Mouse (Mus musculus) liver, embryonic 14.5 days (tissue): ENCODE results near the gene Eml4. TPM values are rescaled to one million over a fixed set of nuclear protein-coding genes. Genes with fewer than 3 reads are reported as not detected.

Experiments used
- ATAC-seq: fragments of 200-750 bp; cut with Nextera tagmentation; 2 replicates; pipeline ENCODE4 v1.8.0; 2017; ENCODE audit warnings: moderate number of reproducible peaks, mild to moderate bottlenecking, moderate library complexity; ENCODE audit not compliant: insufficient read depth
- DNase-seq, 3 experiments: peaks; one replicate each; pipeline ENCODE4 v3.0.0-alpha.2; 2012 to 2013; ENCODE audit warnings: low read depth in 3 of 3, low spot score in 3 of 3
- H3K27ac ChIP-seq: fragments of 300-500 bp; sonication (generic); 2 replicates; pipeline ENCODE4 v1.5.1; 2014; ENCODE audit warnings: moderate library complexity, mild to moderate bottlenecking, control low read depth, inconsistent platforms
- H3K27me3 ChIP-seq: fragments of 300-500 bp; sonication (generic); 2 replicates; pipeline ENCODE4 v1.6.1; 2014; ENCODE audit warnings: mild to moderate bottlenecking, low read length, moderate library complexity; ENCODE audit not compliant: control insufficient read depth, insufficient read depth
- H3K36me3 ChIP-seq: fragments of 300-500 bp; sonication (generic); replicated peaks from 2 replicates; pipeline ENCODE4 v1.6.1; 2014; ENCODE audit warnings: low read depth; ENCODE audit not compliant: control insufficient read depth, insufficient read depth
- H3K4me1 ChIP-seq, 2 experiments: fragments of 200-500 bp in 1 of 2; fragments of 300-500 bp in 1 of 2; sonication (generic) in 1 of 2; replicated peaks; 2 replicates each; pipeline ENCODE4 v1.6.1; 2012 to 2014; ENCODE audit warnings: antibody characterized with exemption in 1 of 2, inconsistent platforms in 1 of 2, low read length in 1 of 2; ENCODE audit not compliant: control insufficient read depth in 2 of 2, insufficient read depth in 2 of 2
- H3K4me2 ChIP-seq: fragments of 300-500 bp; sonication (generic); 2 replicates; pipeline ENCODE4 v1.6.1; 2014; ENCODE audit warnings: low read depth, mild to moderate bottlenecking, control low read depth, moderate library complexity
- H3K4me3 ChIP-seq, 2 experiments: fragments of 200-500 bp in 1 of 2; fragments of 300-500 bp in 1 of 2; sonication (generic) in 1 of 2; 2 replicates each; pipeline ENCODE4 v1.5.1; 2012 to 2014; ENCODE audit warnings: low read depth in 2 of 2, low read length in 2 of 2, mild to moderate bottlenecking in 2 of 2, control low read depth in 1 of 2, inconsistent platforms in 1 of 2, moderate library complexity in 1 of 2; ENCODE audit not compliant: insufficient read depth in 1 of 2
- H3K9ac ChIP-seq: fragments of 300-500 bp; sonication (generic); replicated peaks from 2 replicates; pipeline ENCODE4 v1.6.1; 2014; ENCODE audit warnings: mild to moderate bottlenecking, control low read depth, moderate library complexity
- H3K9me3 ChIP-seq: fragments of 300-500 bp; sonication (generic); 2 replicates; pipeline ENCODE4 v1.6.1; 2016; ENCODE audit warnings: low read length, mixed read lengths; ENCODE audit not compliant: control insufficient read depth
- CTCF ChIP-seq: IDR thresholded peaks from 2 replicates; pipeline ENCODE4 v1.5.1; 2016; ENCODE audit warnings: antibody characterized with exemption, low read depth, control low read depth
- EP300 ChIP-seq: IDR thresholded peaks from 2 replicates; pipeline ENCODE4 v1.6.1; 2016; ENCODE audit warnings: antibody characterized with exemption, low read depth
- WGBS: fragments of 180-500 bp; shearing (Covaris S2); extraction: QIAGEN DNeasy Blood & Tissue Kit; methylation state at CpG from one replicate; pipeline ENCODE4 v1.1.7; 2014; ENCODE audit not compliant: insufficient replicate concordance; 5-methylcytosine and 5-hydroxymethylcytosine counted together
- polyA plus RNA-seq, 2 experiments: library from polyadenylated mRNA; depleted of rRNA in 1 of 2; stranded (reverse) in 1 of 2; unstranded in 1 of 2; fragments of >200 nt; fragmentation: Nextera tagmentation in 1 of 2; extraction: Ambion mirVana in 1 of 2; gene quantifications; 2 replicates each; pipeline versions ENCODE4 v1.2.1 to v1.2.3; 2012 to 2014

Eml4 gene
- polyA plus RNA-seq (2012; rRNA removed) (4.0 and 5.0 TPM in 2 replicates), polyA plus RNA-seq (2014; fragmentation: Nextera tagmentation; extraction: Ambion mirVana) (4.8 and 4.9 TPM in 2 replicates)

- ATAC-seq, result peak; percentile 94
- Histone ChIP-seq H3K9ac (peak within 1 kb of the TSS; percentile 77), H3K36me3 (no peaks in the 10 kb centered on the region), H3K4me1 (peaks cover 12 to 17% of the 10 kb centered on the region in 2 experiments), H3K4me3 (peak within 1 kb of the TSS; percentile 77 to 83), H3K4me2 (peak within 1 kb of the TSS; percentile 95), H3K9me3 (no peaks in the 10 kb centered on the region), H3K27ac (no peak within 1 kb of the TSS), H3K27me3 (peaks cover 11% of the 10 kb centered on the region; the same call in 1 of the 2 replicates)
- DNase-seq, result peak; percentile 71 to 75 (median 71)
- 3% methylated on average over 52 of the region's 62 CpGs for WGBS
- TF ChIP-seq EP300, result no peak
- TF ChIP-seq CTCF, result peak; percentile 38; the same call in 1 of the 2 replicates
Observed at GRCm38 (mm10) chr17:83350379-83351091, at the start of gene Eml4. Eml4 (plus strand) TSS chr17:83350931.

- 29% methylated on average over 5 of the region's 5 CpGs for WGBS
- no peak for ATAC-seq
- TF ChIP-seq EP300 (no peak), CTCF (no peak)
Observed at GRCm38 (mm10) chr17:83301433-83301832, 49.3 kb upstream of the Eml4 start.

GRCm38 (mm10) chr17:83304089-83304822 lies 46.5 kb upstream of the Eml4 start:
- Histone ChIP-seq H3K9me3 (no peaks in the 10 kb centered on the region), H3K9ac (no peak overlapping the region), H3K4me2 (no peak overlapping the region), H3K4me3 (no peak overlapping the region), H3K36me3 (no peaks in the 10 kb centered on the region), H3K27me3 (no peaks in the 10 kb centered on the region), H3K27ac (no peak overlapping the region), H3K4me1 (peaks cover 0 to 9% of the 10 kb centered on the region in 2 experiments; a peak in 2 of 4 replicates)
- no peak for TF ChIP-seq CTCF
- TF ChIP-seq EP300, result no peak
- no peak for ATAC-seq
- 52% methylated on average over 7 of the region's 7 CpGs for WGBS
- DNase-seq, result no peak

More at GRCm38 (mm10) chr17:83301433-83301832, 49.3 kb upstream of the Eml4 start:
- Histone ChIP-seq H3K36me3 (no peaks in the 10 kb centered on the region), H3K4me1 (no peaks in the 10 kb centered on the region; a peak in 1 of 4 replicates), H3K9ac (no peak overlapping the region), H3K4me3 (no peak overlapping the region), H3K27me3 (no peaks in the 10 kb centered on the region), H3K9me3 (no peaks in the 10 kb centered on the region), H3K4me2 (no peak overlapping the region), H3K27ac (no peak overlapping the region)
- no peak for DNase-seq

DNA sequence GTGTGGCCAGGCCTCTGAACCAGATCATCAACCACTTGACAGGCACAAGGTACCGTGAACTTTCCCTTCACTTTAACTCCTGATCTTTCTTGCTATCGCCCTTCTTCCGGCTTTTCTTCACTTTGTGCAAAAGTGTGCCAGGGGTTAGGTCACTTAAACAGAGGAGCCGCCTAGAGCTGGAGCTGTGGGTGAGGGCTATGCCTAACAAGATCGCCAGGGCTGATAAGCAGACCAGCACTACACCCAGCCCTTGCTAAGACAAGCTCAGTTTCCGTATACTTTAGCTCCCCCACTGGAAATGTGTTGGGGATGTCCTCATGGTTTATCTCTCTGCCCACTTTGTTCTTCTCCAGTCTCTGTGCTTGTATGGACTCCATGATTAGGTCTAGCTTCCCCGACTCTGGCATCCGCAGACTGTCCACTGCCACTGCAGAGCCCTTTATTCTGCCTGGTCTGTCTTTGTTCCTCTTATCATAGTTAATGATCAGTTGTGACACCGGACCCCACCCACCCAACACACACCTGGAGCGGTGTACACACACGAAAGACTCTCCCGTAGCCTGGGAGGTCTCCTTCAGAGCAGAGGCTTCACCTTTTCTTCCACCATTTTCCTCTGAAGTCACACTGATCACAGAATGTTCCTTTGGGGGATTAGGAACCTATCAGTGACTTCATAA lies 43.6 kb upstream of the Eml4 start:
- Histone ChIP-seq H3K36me3 (no peaks in the 10 kb centered on the region), H3K4me2 (no peak overlapping the region), H3K27ac (no peak overlapping the region), H3K9ac (no peak overlapping the region), H3K4me3 (no peak overlapping the region), H3K9me3 (no peaks in the 10 kb centered on the region), H3K27me3 (no peaks in the 10 kb centered on the region), H3K4me1 (peaks cover 0 to 9% of the 10 kb centered on the region in 2 experiments; a peak in 2 of 4 replicates)
- no peak for DNase-seq
- WGBS, result 21% methylated on average over 12 of the region's 12 CpGs
- TF ChIP-seq EP300 (no peak), CTCF (no peak)
- ATAC-seq, result no peak
